Mouse (Mus musculus) adrenal gland, postnatal 4 days (tissue): ENCODE data around the gene Polr2c. TPM values are rescaled to one million over a fixed set of nuclear protein-coding genes. Genes with fewer than 3 reads are reported as not detected.

Experiments used
- DNase-seq, 2 experiments: peaks; one replicate each; pipeline ENCODE4 v3.0.0; 2021 to 2022; ENCODE audit warnings: low spot score in 2 of 2, mixed read lengths in 2 of 2
- total RNA-seq, 2 experiments: library from RNA; stranded (reverse); gene quantifications; 2 replicates each; pipeline ENCODE4 v1.2.3; 2021

Polr2c gene
- total RNA-seq, 2 experiments from 2014 or later = 61.4 to 65.6 TPM

GRCm38 (mm10) chr8:94875871-94876150, 18.6 kb downstream of the Polr2c start:
- DNase-seq = no peak

GRCm38 (mm10) chr8:94876197-94876730, 19.0 kb downstream of the Polr2c start, which contains the start of gene Dok4:
TSS of gene Dok4 (minus strand) at chr8:94876330.
- peak; percentile 96 to 97 for DNase-seq

- no peak for DNase-seq
Measured at GRCm38 (mm10) chr8:94876820-94877219, 19.6 kb downstream of the Polr2c start.

- DNase-seq = no peak
Measured at GRCm38 (mm10) chr8:94880742-94881141, 23.5 kb downstream of the Polr2c start.

GRCm38 (mm10) chr8:94888383-94889036, 31.3 kb downstream of the Polr2c start:
- no peak for DNase-seq

GRCm38 (mm10) chr8:94892917-94893316, 35.7 kb downstream of the Polr2c start:
- no peak for DNase-seq

GRCm38 (mm10) chr8:94899262-94899661, 42.0 kb downstream of the Polr2c start:
- no peak for DNase-seq

GRCm38 (mm10) chr8:94900617-94901016, 43.4 kb downstream of the Polr2c start:
- DNase-seq = no peak

GRCm38 (mm10) chr8:94901031-94901430, 43.8 kb downstream of the Polr2c start:
- no peak for DNase-seq

GRCm38 (mm10) chr8:94903709-94904108, 46.5 kb downstream of the Polr2c start:
- DNase-seq = no peak

GRCm38 (mm10) chr8:94904450-94905175, 47.4 kb downstream of the Polr2c start:
- peak; percentile 45 to 61 for DNase-seq

GRCm38 (mm10) chr8:94907591-94908300, 50.5 kb downstream of the Polr2c start:
- DNase-seq = no peak

GRCm38 (mm10) chr8:94908847-94909246, 51.6 kb downstream of the Polr2c start:
- peak; percentile 69 to 79 for DNase-seq

GRCm38 (mm10) chr8:94913061-94913660, 55.9 kb downstream of the Polr2c start:
- DNase-seq = peak; percentile 51 to 57

- no peak for DNase-seq
Measured at GRCm38 (mm10) chr8:94914256-94914655, 57.0 kb downstream of the Polr2c start.

GRCm38 (mm10) chr8:94914701-94915101, 57.5 kb downstream of the Polr2c start:
- DNase-seq = no peak

- no peak for DNase-seq
Measured at GRCm38 (mm10) chr8:94916311-94916959, 59.2 kb downstream of the Polr2c start.

GRCm38 (mm10) chr8:94916960-94917324, 59.7 kb downstream of the Polr2c start:
- no peak for DNase-seq

- DNase-seq = peak; percentile 82 to 90
Measured at GRCm38 (mm10) chr8:94917352-94917751, 60.1 kb downstream of the Polr2c start.

- DNase-seq = peak in 1 of 2 experiments; percentile 46
Measured at GRCm38 (mm10) chr8:94917851-94918495, 60.7 kb downstream of the Polr2c start, which contains the start of gene Ccdc102a. TSS of gene Ccdc102a (minus strand) at chr8:94918098.
